Mouse (Mus musculus): ENCODE results near the gene Fgfr2.

The Fgfr2 gene

DNA sequence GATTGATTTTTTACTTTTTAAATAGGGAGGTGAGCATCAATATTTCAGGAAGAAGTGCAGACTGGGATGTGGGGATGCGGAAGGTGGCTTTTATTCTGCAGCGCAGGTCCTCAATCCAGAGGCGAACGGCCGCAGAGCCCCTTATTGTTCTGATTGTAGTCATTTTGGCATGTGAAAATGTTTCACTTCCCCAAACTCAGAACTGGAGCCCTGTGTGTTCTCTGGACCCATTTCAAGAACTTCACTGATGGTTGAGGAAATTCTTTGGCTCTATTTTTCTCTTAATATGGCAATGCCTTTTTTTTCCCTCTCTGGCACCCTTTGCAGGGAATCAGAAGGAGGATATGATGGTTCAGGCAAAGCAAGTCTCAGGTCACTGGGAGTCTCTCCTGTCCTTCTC, 2154.1 kb downstream of the Fgfr2 start:
- no peak for DNase-seq

GRCm38 (mm10) chr7:130968537-130968936, 2154.6 kb downstream of the Fgfr2 start:
- DNase-seq = no peak

DNA sequence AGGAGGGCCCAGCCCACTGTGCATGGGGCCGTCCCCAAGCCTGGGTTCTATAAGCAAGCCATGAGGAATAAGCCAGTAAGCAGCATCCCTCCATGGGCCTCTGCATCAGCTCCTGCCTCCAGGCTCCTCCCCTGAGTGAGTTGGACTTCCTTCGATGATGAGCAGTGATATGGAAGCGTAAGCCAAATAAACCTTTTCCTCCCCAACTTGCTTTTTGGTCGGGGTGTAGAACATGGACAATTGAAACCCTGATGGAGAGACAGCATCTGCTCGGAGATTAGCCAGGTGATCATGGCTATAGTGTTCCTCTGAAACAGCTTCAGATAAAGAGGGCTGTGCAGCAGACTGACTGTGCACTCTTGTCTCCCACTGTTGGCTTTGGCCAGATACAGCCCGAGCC, 2155.2 kb downstream of the Fgfr2 start:
- DNase-seq = no peak

- DNase-seq = no peak
These were observed 2156.3 kb downstream of the Fgfr2 start for GRCm38 (mm10) chr7:130966876-130967275.

GRCm38 (mm10) chr7:130966451-130966850, 2156.7 kb downstream of the Fgfr2 start:
- no peak for DNase-seq

GRCm38 (mm10) chr7:130965909-130966365, 2157.2 kb downstream of the Fgfr2 start:
- DNase-seq = no peak

GRCm38 (mm10) chr7:130965396-130965795, 2157.8 kb downstream of the Fgfr2 start:
- DNase-seq = no peak

DNA sequence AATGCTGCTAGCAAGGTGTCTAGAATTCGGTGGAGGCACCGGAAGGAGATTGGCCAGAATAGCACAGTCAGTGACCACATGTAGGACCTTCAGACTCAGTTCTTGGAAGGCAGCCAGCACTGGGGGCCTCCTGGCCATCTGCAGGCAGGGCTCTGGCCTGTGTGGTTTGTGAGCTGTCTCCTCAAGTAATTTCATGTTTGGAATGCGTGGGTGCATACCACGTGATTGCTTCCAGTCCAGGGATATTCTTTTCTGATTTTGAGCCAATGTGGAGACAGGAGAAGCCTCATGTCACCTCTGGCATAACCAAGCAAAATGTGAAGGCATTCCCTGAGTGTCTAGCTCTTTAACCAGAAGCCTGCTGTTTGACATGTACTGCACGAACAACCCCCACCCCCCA, 2158.5 kb downstream of the Fgfr2 start:
- DNase-seq = peak; percentile 54

GRCm38 (mm10) chr7:130961429-130961828, 2161.7 kb downstream of the Fgfr2 start:
- DNase-seq = no peak

GRCm38 (mm10) chr7:130959868-130960267, 2163.3 kb downstream of the Fgfr2 start:
- DNase-seq = no peak

DNA sequence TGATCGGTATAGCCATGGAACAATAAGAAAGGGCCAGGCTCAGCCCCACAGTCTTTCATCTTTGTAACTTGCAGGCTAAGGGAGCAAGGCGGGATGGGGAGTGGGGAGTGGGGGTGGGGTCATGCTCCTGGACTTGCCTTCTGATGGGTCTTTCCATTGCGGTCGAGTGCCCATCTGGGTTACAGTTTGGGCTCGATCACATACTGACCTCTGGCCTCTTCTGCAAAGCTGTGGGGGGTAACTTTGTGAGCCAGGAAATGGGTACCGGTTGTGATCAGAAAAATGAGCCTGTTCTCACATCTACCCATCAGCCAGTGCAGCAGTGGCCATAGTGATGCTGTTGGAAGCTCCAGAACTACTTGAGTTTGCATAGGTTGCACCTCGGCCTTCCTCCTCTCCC, 2164.6 kb downstream of the Fgfr2 start:
- no peak for DNase-seq

- no peak for DNase-seq
These were observed 2169.0 kb downstream of the Fgfr2 start for GRCm38 (mm10) chr7:130954177-130954601.

- DNase-seq = no peak
These were observed 2169.8 kb downstream of the Fgfr2 start for GRCm38 (mm10) chr7:130953376-130953775.

DNA sequence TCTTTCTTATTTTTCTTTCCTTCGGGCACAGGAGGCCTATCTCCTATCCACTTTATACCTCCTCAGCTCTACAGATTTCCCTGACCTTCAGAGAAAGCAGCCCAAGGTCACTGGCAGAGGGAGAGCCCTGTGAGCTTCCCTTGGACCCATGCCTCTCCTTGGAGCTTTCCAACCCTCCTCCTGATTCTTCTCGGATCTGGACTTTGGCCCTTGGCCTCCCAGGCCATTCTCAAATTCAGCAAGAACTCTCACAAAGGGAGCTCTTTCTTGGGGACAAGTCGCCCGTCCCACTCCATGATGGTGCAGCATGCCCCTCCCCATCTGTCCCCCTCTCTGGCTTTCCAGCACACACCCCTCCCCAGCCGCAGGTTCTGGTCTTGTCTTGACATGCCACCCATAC, 2172.1 kb downstream of the Fgfr2 start:
- no peak for DNase-seq

GRCm38 (mm10) chr7:130950482-130950881, 2172.7 kb downstream of the Fgfr2 start:
- DNase-seq = no peak

DNA sequence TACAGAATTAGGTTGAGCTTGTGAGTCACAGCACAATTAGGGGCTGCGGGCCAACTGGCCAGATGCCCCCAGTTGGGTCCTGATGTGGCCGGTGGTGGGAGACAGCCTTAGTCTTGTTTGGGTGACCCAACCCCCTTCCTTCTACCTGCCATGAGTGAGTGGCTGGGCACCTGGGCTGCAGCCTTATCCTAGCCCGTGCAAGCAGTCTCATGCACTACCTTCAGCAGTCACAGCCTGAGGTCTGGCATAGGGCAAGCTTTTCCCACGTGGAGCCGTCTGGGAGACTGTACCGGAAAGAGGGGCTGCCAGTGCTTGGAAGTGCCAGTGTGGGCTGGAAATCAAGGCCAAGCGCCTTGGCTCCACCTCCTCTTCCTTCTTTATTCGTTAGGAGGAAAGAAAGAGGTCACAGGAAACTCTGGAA, 2173.8 kb downstream of the Fgfr2 start:
- DNase-seq = no peak

GRCm38 (mm10) chr7:130948563-130949208, 2174.5 kb downstream of the Fgfr2 start:
- no peak for DNase-seq

- DNase-seq = no peak
These were observed 2176.8 kb downstream of the Fgfr2 start for GRCm38 (mm10) chr7:130946303-130946702.

- DNase-seq = no peak
These were observed 2177.4 kb downstream of the Fgfr2 start for GRCm38 (mm10) chr7:130945730-130946129.

GRCm38 (mm10) chr7:130944766-130945475, 2178.2 kb downstream of the Fgfr2 start:
- DNase-seq = no peak

DNA sequence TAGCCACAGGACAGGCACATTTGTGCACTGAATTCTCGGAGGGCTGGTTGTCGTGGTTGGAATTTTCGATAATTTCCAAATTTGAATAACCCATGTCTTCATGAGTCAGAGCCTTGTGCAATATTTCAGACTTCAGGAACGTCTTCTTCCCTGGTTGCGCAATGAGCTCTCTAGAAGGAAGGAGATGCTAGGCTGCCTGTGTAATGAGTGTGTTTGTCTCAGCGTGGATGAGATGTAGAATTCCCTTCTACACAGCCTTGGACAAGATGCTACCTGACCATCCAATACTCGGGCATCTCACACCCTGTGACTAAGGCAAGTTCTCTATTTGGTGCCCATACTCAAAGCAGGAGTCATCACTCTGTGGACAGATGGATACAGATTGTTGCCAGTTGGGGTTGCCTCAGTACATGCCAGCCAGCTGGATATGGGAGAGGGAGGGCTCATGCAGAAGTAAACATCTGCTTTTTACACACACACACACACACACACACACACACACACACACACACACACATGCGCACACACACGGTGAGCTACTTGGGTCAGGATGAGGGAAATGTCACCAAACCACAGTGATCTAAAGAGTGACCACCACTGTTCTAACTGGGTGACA, 2179.8 kb downstream of the Fgfr2 start:
- no peak for DNase-seq

- no peak for DNase-seq
These were observed 2182.4 kb downstream of the Fgfr2 start for GRCm38 (mm10) chr7:130940733-130941132.

- DNase-seq = no peak
These were observed 2184.3 kb downstream of the Fgfr2 start for GRCm38 (mm10) chr7:130938896-130939295.

GRCm38 (mm10) chr7:130938005-130938404, 2185.1 kb downstream of the Fgfr2 start:
- no peak for DNase-seq
